Mouse (Mus musculus) lung, embryonic 14.5 days (tissue): ENCODE measurements at regions not wholly inside any gene's neighbourhood (a gene's known extent, or its start where the extent isn't known, plus 50 kb on each side); places are given as distances from the start of the nearest gene placed in this dataset.

Experiments
- ATAC-seq: fragments of 200-750 bp; cut with Nextera tagmentation; 2 replicates; pipeline ENCODE4 v1.8.0; 2017; ENCODE audit warnings: mild to moderate bottlenecking, moderate TSS enrichment, moderate library complexity; ENCODE audit not compliant: insufficient read depth
- DNase-seq: peaks from one replicate; pipeline ENCODE4 v3.0.0-alpha.2; 2015
- H3K27ac ChIP-seq: fragments of 300-500 bp; sonication (generic); 2 replicates; pipeline ENCODE4 v1.5.1; 2014; ENCODE audit warnings: low read depth, mild to moderate bottlenecking, moderate library complexity
- H3K27me3 ChIP-seq: fragments of 300-500 bp; sonication (generic); 2 replicates; pipeline ENCODE4 v1.6.1; 2014; ENCODE audit warnings: low read length, control low read depth; ENCODE audit not compliant: insufficient read depth
- H3K36me3 ChIP-seq: fragments of 300-500 bp; sonication (generic); 2 replicates; pipeline ENCODE4 v1.6.1; 2014; ENCODE audit warnings: control low read depth; ENCODE audit not compliant: insufficient read depth
- H3K4me1 ChIP-seq: fragments of 300-500 bp; sonication (generic); 2 replicates; pipeline ENCODE4 v1.6.1; 2014; ENCODE audit warnings: antibody characterized with exemption, control low read depth; ENCODE audit not compliant: insufficient read depth
- H3K4me2 ChIP-seq: fragments of 300-500 bp; sonication (generic); 2 replicates; pipeline ENCODE4 v1.6.1; 2014; ENCODE audit warnings: mild to moderate bottlenecking
- H3K4me3 ChIP-seq: fragments of 300-500 bp; sonication (generic); 2 replicates; pipeline ENCODE4 v1.5.1; 2014; ENCODE audit warnings: low read depth, low read length
- H3K9ac ChIP-seq: fragments of 300-500 bp; sonication (generic); 2 replicates; pipeline ENCODE4 v1.6.1; 2014
- H3K9me3 ChIP-seq: fragments of 300-500 bp; sonication (generic); 2 replicates; pipeline ENCODE4 v1.6.1; 2016; ENCODE audit warnings: low read depth, low read length, control low read depth
- CTCF ChIP-seq: IDR thresholded peaks from 2 replicates; pipeline ENCODE4 v1.5.1; 2016; ENCODE audit warnings: antibody characterized with exemption, low read depth
- WGBS: fragments of 180-500 bp; shearing (Covaris S2); extraction: QIAGEN DNeasy Blood & Tissue Kit; methylation state at CpG from one replicate; pipeline ENCODE4 v1.1.7; 2014; 5-methylcytosine and 5-hydroxymethylcytosine counted together

DNA sequence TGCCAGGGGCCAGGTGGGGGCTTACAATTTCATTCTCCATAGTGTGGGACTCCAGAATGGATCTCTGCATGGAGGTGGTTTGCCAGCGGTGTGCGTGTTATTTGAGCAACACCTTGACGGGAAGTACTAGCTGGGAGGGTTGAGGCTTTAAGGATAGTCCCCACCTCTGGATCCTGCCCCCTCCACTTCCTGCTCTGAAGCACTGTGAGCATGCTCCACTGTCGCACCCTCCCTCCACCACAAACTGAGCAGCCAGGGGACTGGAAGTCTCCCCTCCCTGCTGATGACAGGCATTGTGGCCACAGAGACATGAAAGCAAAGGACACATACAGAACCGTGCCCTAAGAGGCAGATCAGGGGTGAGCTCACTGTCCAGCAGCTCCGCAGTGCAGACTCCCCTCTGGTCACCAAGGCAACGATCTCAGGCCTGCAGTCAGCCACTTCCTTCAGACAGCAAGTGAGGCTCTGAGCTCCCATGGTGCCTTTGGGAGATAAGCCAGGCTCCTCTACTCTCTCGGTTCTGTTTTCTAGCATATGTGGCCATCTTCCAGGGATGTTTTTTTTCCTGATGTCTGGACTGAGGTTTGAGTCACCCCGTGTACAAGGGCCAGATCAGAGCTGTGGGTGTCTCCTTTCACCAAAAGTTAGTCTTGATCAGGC, 239.7 kb downstream of the Cryba4 start:
- no peak overlapping the region for H3K27ac ChIP-seq
- no peaks in the 10 kb centered on the region for H3K4me1 ChIP-seq
- H3K4me2 ChIP-seq = no peak overlapping the region; the same call in 1 of the 2 replicates
- no peaks in the 10 kb centered on the region; the same call in 1 of the 2 replicates for H3K9me3 ChIP-seq
- WGBS = 10% methylated on average over 9 of the region's 9 CpGs
- no peaks in the 10 kb centered on the region for H3K27me3 ChIP-seq
- ATAC-seq = peak; percentile 63; the same call in 1 of the 2 replicates
- peak; percentile 49 for DNase-seq
- H3K36me3 ChIP-seq = no peaks in the 10 kb centered on the region
- no peak for TF ChIP-seq CTCF
- no peak overlapping the region for H3K4me3 ChIP-seq
- no peak overlapping the region for H3K9ac ChIP-seq

- Histone ChIP-seq H3K4me2 (no peak overlapping the region), H3K9me3 (no peaks in the 10 kb centered on the region; the same call in 1 of the 2 replicates), H3K27ac (no peak overlapping the region), H3K4me1 (no peaks in the 10 kb centered on the region), H3K36me3 (no peaks in the 10 kb centered on the region), H3K9ac (no peak overlapping the region), H3K27me3 (no peaks in the 10 kb centered on the region), H3K4me3 (no peak overlapping the region)
- 53% methylated on average over 7 of the region's 7 CpGs for WGBS
- TF ChIP-seq CTCF = no peak
- DNase-seq (no peak), ATAC-seq (no peak)
Measured at GRCm38 (mm10) chr5:112018925-112019324, 233.4 kb downstream of the Cryba4 start.

DNA sequence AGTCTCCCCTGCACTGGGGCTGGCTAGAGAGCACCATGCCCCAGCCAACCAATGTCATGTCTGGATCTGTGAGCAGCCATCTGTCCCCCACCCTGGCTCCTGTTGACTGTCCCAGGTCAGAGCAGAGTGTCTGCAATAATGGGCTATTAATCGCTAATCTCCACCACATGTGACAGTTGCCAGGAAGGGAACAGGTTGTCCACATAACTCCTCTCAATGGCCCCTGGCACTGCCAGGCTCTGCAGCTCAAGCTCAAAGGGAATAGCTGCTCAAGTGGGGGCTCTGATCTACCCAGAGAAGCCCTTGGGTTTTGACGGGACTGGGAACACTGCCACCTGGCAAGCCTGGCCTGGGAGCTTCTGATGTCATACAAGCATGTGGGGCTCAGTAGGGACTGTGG, 231.4 kb downstream of the Cryba4 start:
- no peak overlapping the region for H3K27ac ChIP-seq
- H3K9ac ChIP-seq = no peak overlapping the region
- no peak for TF ChIP-seq CTCF
- H3K4me3 ChIP-seq = no peak overlapping the region
- H3K36me3 ChIP-seq = no peaks in the 10 kb centered on the region
- no peaks in the 10 kb centered on the region for H3K27me3 ChIP-seq
- 65% methylated on average over 2 of the region's 2 CpGs for WGBS
- DNase-seq (no peak), ATAC-seq (no peak)
- no peaks in the 10 kb centered on the region for H3K9me3 ChIP-seq
- no peaks in the 10 kb centered on the region for H3K4me1 ChIP-seq
- no peak overlapping the region for H3K4me2 ChIP-seq

- DNase-seq (no peak), ATAC-seq (no peak)
- no peak for TF ChIP-seq CTCF
- WGBS = 34% methylated on average over 11 of the region's 11 CpGs
- Histone ChIP-seq H3K4me3 (no peak overlapping the region), H3K36me3 (no peaks in the 10 kb centered on the region), H3K4me2 (no peak overlapping the region), H3K9me3 (no peaks in the 10 kb centered on the region), H3K9ac (no peak overlapping the region), H3K27ac (no peak overlapping the region), H3K27me3 (no peaks in the 10 kb centered on the region), H3K4me1 (no peaks in the 10 kb centered on the region)
Measured at GRCm38 (mm10) chr5:112029955-112030354, 222.4 kb downstream of the Cryba4 start.

DNA sequence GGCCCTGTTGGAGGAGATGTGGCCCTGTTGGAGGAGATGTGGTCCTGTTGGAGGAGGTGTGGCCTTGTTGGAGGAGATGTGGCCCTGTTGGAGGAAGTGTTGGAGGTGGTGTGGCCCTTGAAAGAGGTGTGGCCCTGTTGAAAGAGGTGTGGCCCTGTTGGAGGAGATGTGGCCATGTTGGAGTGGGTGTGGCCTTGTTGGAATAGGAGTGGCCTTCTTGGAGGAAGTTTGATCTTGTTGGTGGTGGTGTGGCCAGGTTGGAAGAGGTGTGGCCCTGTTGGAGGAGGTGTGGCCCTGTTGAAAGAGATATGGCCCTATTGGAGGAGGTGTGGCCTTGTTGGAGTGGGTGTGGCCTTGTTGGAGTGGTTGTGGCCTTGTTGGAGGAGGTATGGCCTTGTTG, 220.3 kb downstream of the Cryba4 start:
- Histone ChIP-seq H3K27me3 (no peaks in the 10 kb centered on the region), H3K27ac (no peak overlapping the region), H3K4me1 (no peaks in the 10 kb centered on the region), H3K4me3 (no peak overlapping the region), H3K9me3 (no peaks in the 10 kb centered on the region), H3K4me2 (no peak overlapping the region), H3K36me3 (no peaks in the 10 kb centered on the region), H3K9ac (no peak overlapping the region)
- no peak for TF ChIP-seq CTCF
- DNase-seq (no peak), ATAC-seq (no peak)

DNA sequence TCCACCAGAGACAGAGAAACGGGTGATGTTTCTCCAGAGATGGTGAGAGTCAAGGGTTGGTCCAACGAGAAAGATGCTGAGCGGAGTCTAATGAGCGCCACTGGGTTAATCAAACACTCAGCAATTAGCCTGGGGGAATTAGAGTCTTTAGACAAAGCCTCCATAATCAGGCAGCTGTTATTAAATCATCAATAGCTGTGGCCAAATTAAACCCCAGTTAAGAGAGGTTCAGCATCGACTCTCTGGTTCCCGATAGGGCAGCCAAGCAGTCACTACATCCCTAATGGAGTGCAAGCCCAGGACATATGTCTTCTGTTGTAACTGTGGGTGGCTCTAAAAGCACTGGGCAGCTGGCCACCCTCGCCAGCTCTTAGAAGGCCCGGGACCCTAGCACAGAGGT, 216.9 kb downstream of the Cryba4 start:
- H3K4me2 ChIP-seq = no peak overlapping the region
- DNase-seq = no peak
- 80% methylated on average over 8 of the region's 8 CpGs for WGBS
- no peak overlapping the region for H3K9ac ChIP-seq
- no peaks in the 10 kb centered on the region for H3K4me1 ChIP-seq
- ATAC-seq = no peak
- no peak for TF ChIP-seq CTCF
- no peak overlapping the region for H3K4me3 ChIP-seq
- H3K36me3 ChIP-seq = no peaks in the 10 kb centered on the region
- H3K9me3 ChIP-seq = no peaks in the 10 kb centered on the region
- no peak overlapping the region for H3K27ac ChIP-seq
- no peaks in the 10 kb centered on the region for H3K27me3 ChIP-seq

GRCm38 (mm10) chr5:112037080-112037479, 215.2 kb downstream of the Cryba4 start:
- no peaks in the 10 kb centered on the region for H3K9me3 ChIP-seq
- H3K36me3 ChIP-seq = no peaks in the 10 kb centered on the region
- H3K4me1 ChIP-seq = no peaks in the 10 kb centered on the region
- no peak overlapping the region for H3K9ac ChIP-seq
- H3K27ac ChIP-seq = no peak overlapping the region
- no peak overlapping the region for H3K4me3 ChIP-seq
- WGBS = 33% methylated on average over 8 of the region's 8 CpGs
- H3K27me3 ChIP-seq = no peaks in the 10 kb centered on the region
- DNase-seq (no peak), ATAC-seq (no peak)
- no peak for TF ChIP-seq CTCF
- H3K4me2 ChIP-seq = no peak overlapping the region
